Mouse (Mus musculus) heart, adult 2 months (tissue): ENCODE results near the gene Sh2d2a.

Experiments
- CTCF ChIP-seq: fragments of 200-600 bp; IDR thresholded peaks from 2 replicates; pipeline ENCODE4 v1.8.1; 2022; ENCODE audit warnings: antibody characterized with exemption, mild to moderate bottlenecking, moderate library complexity
- POLR2A ChIP-seq: fragments of 200-500 bp; IDR thresholded peaks from 2 replicates; pipeline ENCODE4 v1.6.1; 2011; ENCODE audit warnings: mild to moderate bottlenecking, low read depth, low read length, control low read depth; ENCODE audit not compliant: insufficient read depth

- no peak for TF ChIP-seq CTCF
- TF ChIP-seq POLR2A, result no peak
These were observed 31.2 kb downstream of the Sh2d2a start for GRCm38 (mm10) chr3:87877730-87878129.
